Mouse (Mus musculus) cerebellum, postnatal 36 days (tissue): ENCODE measurements around the gene Abca17.
A peak's percentile ranks its signal among the peaks of the same experiment; 100 is the strongest.

Experiments used
- DNase-seq, 2 experiments: peaks; one replicate each; pipeline ENCODE4 v3.0.0; 2021 to 2022; ENCODE audit warnings: mixed read lengths in 2 of 2

Abca17 gene

DNA sequence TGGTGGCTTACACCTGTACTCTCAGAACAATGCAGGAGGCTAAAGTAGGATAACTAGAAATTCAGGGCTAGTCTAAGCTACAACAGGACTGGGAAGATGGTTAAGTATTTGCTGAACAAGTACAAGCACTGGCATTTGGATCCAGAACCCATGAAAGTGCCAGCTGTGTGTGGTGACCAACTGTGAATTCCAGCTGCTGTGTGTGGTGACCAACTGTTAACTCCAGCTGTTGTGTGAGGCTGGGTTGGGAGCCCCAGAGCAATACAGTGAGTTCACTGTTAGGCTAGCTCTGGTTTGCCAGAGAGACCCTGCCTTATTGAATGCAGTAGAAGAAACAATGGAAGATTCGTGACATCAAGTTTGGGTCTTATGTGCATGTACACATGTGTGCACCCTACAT is 114.4 kb downstream of the Abca17 start:
- no peak for DNase-seq

DNA sequence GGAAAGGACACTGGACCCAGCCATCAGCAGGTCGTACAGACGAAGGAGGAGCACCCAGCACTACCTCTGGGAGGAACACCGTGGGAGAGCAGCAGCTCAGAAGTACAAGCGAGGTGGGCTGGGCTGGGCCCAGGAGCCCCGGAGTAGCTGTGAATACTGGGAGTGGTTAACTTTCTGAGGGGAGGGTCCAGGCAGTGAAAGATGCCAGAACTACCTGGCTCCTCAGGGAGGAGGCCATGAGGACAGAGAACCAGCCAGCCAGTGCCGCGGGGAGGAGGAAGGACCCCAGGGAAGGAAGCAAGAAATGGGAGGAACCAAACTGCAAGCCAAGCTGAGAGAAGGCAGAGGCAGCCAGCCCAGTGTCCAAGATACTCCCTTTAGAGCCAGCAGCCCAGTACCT is 122.9 kb downstream of the Abca17 start:
- no peak for DNase-seq

DNA sequence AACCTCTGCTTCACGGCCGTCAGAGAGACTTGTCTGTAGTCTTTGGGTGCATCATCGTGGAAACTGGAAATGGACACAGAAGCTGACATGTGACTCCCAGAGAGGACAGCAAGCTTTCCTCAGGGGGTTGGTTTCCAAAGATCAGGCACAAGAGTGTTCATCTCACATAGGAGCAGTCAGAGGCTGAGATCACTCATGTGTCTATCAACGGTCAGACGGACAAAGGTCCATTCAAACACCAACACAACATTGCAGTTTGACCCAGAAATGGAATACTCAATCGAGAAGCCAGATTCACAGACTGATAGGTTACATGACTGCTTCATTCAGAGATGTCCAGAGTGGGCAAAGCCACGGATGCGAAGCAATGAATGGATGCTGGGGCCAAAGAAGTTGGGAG is 124.1 kb downstream of the Abca17 start:
- DNase-seq, result no peak

DNA sequence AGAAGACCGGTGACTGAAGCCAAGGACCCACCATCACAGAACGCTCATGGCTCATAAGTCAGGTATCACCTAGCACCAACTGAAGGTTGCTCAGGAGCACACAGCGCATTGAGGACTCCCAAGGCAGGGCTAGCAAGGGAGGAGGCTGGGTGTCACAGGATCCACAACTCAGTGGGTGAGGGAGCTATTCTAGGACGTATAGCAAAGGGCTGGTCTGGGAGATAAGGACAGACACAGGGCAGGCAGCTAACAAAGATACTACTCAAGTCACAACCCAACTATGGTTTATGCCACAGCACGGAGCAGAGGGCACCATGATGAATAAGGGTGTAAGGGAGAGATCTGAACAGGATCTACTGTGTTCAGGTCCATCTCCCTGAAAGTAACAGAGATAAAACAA is 125.0 kb downstream of the Abca17 start:
- no peak for DNase-seq

GRCm38 (mm10) chr17:24224741-24225140 is 126.1 kb downstream of the Abca17 start:
- no peak for DNase-seq

- no peak for DNase-seq
These were observed 127.4 kb downstream of the Abca17 start for GRCm38 (mm10) chr17:24223513-24223912.

DNA sequence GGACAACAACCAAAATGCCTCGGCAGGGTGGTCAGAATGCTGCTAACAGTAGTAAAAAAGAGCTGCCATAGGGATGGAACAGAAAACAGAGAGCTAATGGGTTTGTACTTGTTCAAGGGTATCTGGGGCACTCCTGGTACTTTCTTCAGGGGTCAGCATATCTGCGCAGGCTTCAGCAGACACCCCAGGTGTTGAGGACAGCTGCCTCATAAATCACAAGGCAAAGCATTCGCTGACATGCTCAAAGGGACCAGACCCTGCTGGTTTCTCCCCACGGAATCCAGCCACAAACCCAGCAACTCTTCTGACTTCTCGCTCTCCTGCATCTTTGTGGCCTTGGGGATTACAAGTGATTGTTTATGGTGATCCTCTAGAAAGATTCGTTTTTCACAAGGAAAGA is 128.2 kb downstream of the Abca17 start:
- no peak for DNase-seq

DNA sequence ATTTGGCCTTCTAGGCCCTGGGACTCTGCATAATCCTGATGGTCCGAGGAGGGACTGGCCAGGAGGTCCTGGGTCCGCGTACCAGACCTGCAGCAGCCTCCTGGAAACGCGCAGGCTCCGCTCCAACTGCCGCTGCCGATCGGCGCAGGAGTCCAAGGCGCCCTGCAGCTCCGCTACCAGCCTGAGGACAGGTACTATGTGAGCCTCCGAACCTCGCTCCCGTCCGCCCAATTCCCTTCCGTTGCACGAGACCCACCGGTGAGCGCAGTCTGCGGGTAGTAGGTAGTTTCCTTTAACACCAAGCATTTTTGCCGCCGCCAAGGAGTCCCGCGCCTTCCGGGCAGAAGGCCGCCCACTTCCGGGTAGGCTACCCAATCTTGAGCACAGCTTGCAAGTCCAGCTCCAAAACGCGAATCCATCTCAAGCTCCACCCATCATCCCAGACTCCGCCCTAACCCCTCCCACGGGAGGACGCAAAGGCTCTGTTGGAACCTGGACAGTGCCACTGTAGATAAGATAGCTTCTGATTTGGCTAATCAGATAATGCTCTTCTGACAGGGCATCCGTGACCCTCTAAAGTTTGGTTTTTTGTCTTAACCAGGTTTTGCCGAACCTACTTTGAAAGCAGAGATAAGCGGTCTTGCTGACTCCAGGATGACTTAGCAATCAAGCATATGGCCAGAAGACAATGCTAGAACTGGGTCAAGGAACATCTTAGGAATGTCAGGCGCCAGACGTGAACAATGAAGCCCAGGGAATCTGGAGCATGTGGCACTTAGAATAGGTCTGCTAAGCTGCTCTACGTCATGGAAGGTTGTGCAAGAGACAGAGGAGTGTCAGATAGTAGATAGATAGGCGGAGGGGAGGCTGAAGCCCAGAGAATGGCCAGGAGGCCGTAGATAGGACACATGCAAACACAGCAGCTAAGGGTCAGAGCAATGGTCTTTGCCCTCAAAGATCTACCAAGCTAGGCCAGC is 130.1 kb downstream of the Abca17 start, which contains the start of gene Tedc2:
TSS of gene Tedc2 (minus strand) at position 417 of the 977 bp plus-strand sequence.
- peak; percentile 91 for DNase-seq

DNA sequence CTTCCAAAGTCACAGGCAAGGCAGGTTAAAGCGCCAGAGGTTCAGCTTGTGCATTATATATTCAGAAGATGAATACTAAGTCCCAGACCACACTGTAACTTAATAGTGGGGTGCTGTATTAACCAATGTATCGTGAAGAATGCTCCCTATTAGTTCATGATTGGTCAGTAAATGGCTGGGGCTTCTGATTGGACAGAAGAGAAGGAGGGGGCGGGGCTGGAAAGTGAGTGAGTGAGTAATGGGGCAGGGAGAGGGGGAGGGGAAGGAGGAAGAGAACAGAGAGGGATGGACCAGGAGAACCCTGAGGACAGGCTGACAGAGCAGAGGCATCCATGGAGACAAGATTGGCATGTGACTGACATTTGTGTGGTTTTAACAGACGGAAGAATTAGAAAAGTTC is 134.0 kb downstream of the Abca17 start:
- DNase-seq, result no peak
